Mouse (Mus musculus): ENCODE results near the gene Tmem39a. TPM values are rescaled to one million over a fixed set of nuclear protein-coding genes. Genes with fewer than 3 reads are reported as not detected.

Gene Tmem39a
- polyA plus RNA-seq, 1 experiment from 2014 or later = 29.3 TPM

DNA sequence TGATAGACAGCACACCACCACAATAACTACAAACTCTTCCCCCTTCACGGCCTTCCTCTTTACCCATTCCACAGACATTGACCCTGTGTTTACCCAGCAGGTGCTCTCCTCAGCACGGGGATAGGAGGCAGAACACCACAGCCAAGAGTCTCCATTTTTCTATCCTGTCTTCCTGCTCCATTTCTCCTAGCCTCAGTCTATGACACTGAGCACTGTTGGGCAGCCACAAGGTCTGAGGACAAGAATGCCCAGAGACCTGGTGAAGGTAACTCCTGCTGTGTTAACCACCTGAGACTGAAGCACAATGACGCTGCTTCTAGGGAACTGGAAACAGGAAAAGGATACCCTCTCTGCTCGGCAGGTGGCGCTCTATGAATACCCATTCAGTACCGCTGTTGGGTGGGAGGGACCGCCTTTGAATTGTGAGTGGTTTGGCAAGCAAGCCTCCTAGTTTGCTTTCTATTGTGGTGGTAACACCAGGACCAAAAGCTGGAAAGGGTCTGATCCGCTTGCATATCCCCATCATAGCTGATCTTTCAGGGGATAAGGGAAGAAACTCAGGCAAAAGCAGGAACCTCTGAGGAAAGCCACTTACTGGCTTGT, 21.9 kb upstream of the Tmem39a start:
- 41% methylated on average over 8 of the region's 8 CpGs for WGBS
- H3K36me3 ChIP-seq (ENCODE audit: control insufficient read depth, insufficient read depth) = peaks cover 21% of the 10 kb centered on the region
- peak; percentile 38; the same call in 1 of the 2 replicates for ATAC-seq

GRCm38 (mm10) chr16:38538716-38539380, 19.6 kb upstream of the Tmem39a start:
- Histone ChIP-seq H3K36me3 (ENCODE audit: control insufficient read depth, insufficient read depth) (peaks cover 16% of the 10 kb centered on the region), H3K4me3 (ENCODE audit: low read depth, low read length) (no peak overlapping the region)
- WGBS = 81% methylated on average over 13 of the region's 13 CpGs

More for the DNA sequence above, 21.9 kb upstream of the Tmem39a start:
- no peaks in the 10 kb centered on the region for H3K4me1 ChIP-seq (replicated peaks; ENCODE audit: control insufficient read depth, insufficient read depth, low read length)
- H3K4me2 ChIP-seq (replicated peaks; ENCODE audit: low read depth) = no peak overlapping the region
- no peak overlapping the region for H3K9ac ChIP-seq (ENCODE audit: low read depth, low read length)
- H3K27me3 ChIP-seq (replicated peaks; ENCODE audit: control insufficient read depth, insufficient read depth, low read length) = no peaks in the 10 kb centered on the region
- peak; percentile 91 for TF ChIP-seq CTCF (IDR thresholded peaks at IDR 0.05; ENCODE audit: low read depth)
- no peak overlapping the region for H3K27ac ChIP-seq (ENCODE audit: low read depth, low read length)
- H3K9me3 ChIP-seq (ENCODE audit: control insufficient read depth) = no peaks in the 10 kb centered on the region
- H3K4me3 ChIP-seq (ENCODE audit: low read depth, low read length) = no peak overlapping the region

DNA sequence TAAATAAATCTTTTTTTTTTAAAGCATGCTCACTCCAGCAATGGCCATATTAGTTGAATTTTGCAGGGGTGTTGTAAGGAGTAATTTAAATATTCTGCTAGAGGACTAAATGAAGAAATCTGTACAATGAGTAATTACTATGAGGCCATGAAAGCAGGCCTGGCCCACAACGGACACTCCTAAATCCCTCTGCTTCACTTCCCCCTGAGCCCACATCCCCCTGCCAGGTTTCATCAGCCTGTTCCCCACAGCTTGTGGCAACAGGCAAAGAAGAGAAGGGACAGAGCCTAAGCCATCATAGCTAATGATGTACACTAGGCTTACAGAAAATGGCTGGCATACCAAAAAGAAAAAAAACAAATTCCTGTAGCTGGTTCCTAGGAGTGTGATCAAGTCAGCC, 10.5 kb upstream of the Tmem39a start:
- Histone ChIP-seq H3K4me1 (replicated peaks; ENCODE audit: control insufficient read depth, insufficient read depth, low read length) (peaks cover 6% of the 10 kb centered on the region), H3K36me3 (ENCODE audit: control insufficient read depth, insufficient read depth) (peaks cover 4% of the 10 kb centered on the region; the same call in 1 of the 2 replicates), H3K4me3 (ENCODE audit: low read depth, low read length) (no peak overlapping the region), H3K27ac (ENCODE audit: low read depth, low read length) (no peak overlapping the region), H3K27me3 (replicated peaks; ENCODE audit: control insufficient read depth, insufficient read depth, low read length) (peaks cover 1% of the 10 kb centered on the region; the same call in 1 of the 2 replicates), H3K4me2 (replicated peaks; ENCODE audit: low read depth) (no peak overlapping the region), H3K9ac (ENCODE audit: low read depth, low read length) (no peak overlapping the region), H3K9me3 (ENCODE audit: control insufficient read depth) (no peaks in the 10 kb centered on the region)
- 95% methylated on average over 1 of the region's 1 CpGs for whole genome bisulfite sequencing
- no peak for TF ChIP-seq CTCF (IDR thresholded peaks at IDR 0.05; ENCODE audit: low read depth)
- no peak for ATAC-seq

More at GRCm38 (mm10) chr16:38538716-38539380, 19.6 kb upstream of the Tmem39a start:
- no peak for ATAC-seq
- TF ChIP-seq CTCF (IDR thresholded peaks at IDR 0.05; ENCODE audit: low read depth) = no peak
- H3K4me2 ChIP-seq (replicated peaks; ENCODE audit: low read depth) = no peak overlapping the region
- no peak overlapping the region for H3K9ac ChIP-seq (ENCODE audit: low read depth, low read length)
- no peak overlapping the region for H3K27ac ChIP-seq (ENCODE audit: low read depth, low read length)
- no peaks in the 10 kb centered on the region for H3K9me3 ChIP-seq (ENCODE audit: control insufficient read depth)
- no peaks in the 10 kb centered on the region for H3K27me3 ChIP-seq (replicated peaks; ENCODE audit: control insufficient read depth, insufficient read depth, low read length)
- H3K4me1 ChIP-seq (replicated peaks; ENCODE audit: control insufficient read depth, insufficient read depth, low read length) = no peaks in the 10 kb centered on the region

GRCm38 (mm10) chr16:38549479-38550396, 8.8 kb upstream of the Tmem39a start, which contains the start of gene Poglut1:
Poglut1 (minus strand) TSS chr16:38550258.
- Histone ChIP-seq H3K9ac (ENCODE audit: low read depth, low read length) (peak within 1 kb of the TSS; percentile 66), H3K36me3 (ENCODE audit: control insufficient read depth, insufficient read depth) (peaks cover 4% of the 10 kb centered on the region; the same call in 1 of the 2 replicates), H3K4me2 (replicated peaks; ENCODE audit: low read depth) (peak within 1 kb of the TSS; percentile 97), H3K4me3 (ENCODE audit: low read depth, low read length) (peak within 1 kb of the TSS; percentile 80), H3K27me3 (replicated peaks; ENCODE audit: control insufficient read depth, insufficient read depth, low read length) (peaks cover 3% of the 10 kb centered on the region; the same call in 1 of the 2 replicates), H3K9me3 (ENCODE audit: control insufficient read depth) (no peaks in the 10 kb centered on the region), H3K4me1 (replicated peaks; ENCODE audit: control insufficient read depth, insufficient read depth, low read length) (peaks cover 6% of the 10 kb centered on the region), H3K27ac (ENCODE audit: low read depth, low read length) (no peak within 1 kb of the TSS)
- 2% methylated on average over 54 of the region's 54 CpGs for WGBS
- 0 out of 2 replicates have a peak, but pooled peaks have one; percentile 5 for TF ChIP-seq CTCF (IDR thresholded peaks at IDR 0.05; ENCODE audit: low read depth)
- peak; percentile 81 for ATAC-seq

DNA sequence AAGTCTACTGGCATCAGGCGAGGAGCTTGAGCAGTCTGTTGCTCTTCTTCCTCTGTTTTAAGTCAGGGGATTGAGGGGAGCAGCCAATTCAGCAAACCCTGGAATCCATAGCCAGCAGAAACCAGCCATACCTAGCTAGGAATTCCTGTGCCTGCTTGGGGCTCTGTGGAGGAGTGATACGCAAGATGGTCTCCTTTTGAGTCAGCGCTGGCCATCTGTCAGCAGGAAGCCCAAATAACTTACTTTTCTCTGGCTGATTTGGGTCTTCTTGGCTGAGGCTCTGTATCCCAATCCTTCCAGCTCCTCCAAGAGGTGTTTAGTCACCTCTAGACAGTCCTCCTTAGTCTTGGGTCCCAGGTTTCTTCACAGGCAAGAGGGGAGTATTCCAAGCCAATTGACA, 2.5 kb upstream of the Tmem39a start:
- TF ChIP-seq CTCF (IDR thresholded peaks at IDR 0.05; ENCODE audit: low read depth) = no peak
- H3K9me3 ChIP-seq (ENCODE audit: control insufficient read depth) = no peaks in the 10 kb centered on the region
- ATAC-seq = no peak
- peaks cover 9% of the 10 kb centered on the region; the same call in 1 of the 2 replicates for H3K27me3 ChIP-seq (replicated peaks; ENCODE audit: control insufficient read depth, insufficient read depth, low read length)
- H3K27ac ChIP-seq (ENCODE audit: low read depth, low read length) = no peak overlapping the region
- H3K4me3 ChIP-seq (ENCODE audit: low read depth, low read length) = no peak overlapping the region
- WGBS = 87% methylated on average over 3 of the region's 3 CpGs
- no peaks in the 10 kb centered on the region for H3K36me3 ChIP-seq (ENCODE audit: control insufficient read depth, insufficient read depth)
- H3K4me1 ChIP-seq (replicated peaks; ENCODE audit: control insufficient read depth, insufficient read depth, low read length) = no peaks in the 10 kb centered on the region
- H3K4me2 ChIP-seq (replicated peaks; ENCODE audit: low read depth) = no peak overlapping the region
- H3K9ac ChIP-seq (ENCODE audit: low read depth, low read length) = no peak overlapping the region
